Mouse (Mus musculus): ENCODE data around the gene Cpn1. TPM values are rescaled to one million over a fixed set of nuclear protein-coding genes. Genes with fewer than 3 reads are reported as not detected.

Cpn1 gene
- polyA plus RNA-seq (2012), result not detected in 2 replicates

GRCm38 (mm10) chr19:43986069-43986794, at the start of gene Cpn1:
Cpn1 (minus strand) TSS chr19:43986556.
- no peak for TF ChIP-seq GATA1 (IDR thresholded peaks at IDR 0.05; ENCODE audit: low read length)

GRCm38 (mm10) chr19:44033396-44033795, 47.0 kb upstream of the Cpn1 start:
- no peak for TF ChIP-seq GATA1 (IDR thresholded peaks at IDR 0.05; ENCODE audit: low read length)

DNA sequence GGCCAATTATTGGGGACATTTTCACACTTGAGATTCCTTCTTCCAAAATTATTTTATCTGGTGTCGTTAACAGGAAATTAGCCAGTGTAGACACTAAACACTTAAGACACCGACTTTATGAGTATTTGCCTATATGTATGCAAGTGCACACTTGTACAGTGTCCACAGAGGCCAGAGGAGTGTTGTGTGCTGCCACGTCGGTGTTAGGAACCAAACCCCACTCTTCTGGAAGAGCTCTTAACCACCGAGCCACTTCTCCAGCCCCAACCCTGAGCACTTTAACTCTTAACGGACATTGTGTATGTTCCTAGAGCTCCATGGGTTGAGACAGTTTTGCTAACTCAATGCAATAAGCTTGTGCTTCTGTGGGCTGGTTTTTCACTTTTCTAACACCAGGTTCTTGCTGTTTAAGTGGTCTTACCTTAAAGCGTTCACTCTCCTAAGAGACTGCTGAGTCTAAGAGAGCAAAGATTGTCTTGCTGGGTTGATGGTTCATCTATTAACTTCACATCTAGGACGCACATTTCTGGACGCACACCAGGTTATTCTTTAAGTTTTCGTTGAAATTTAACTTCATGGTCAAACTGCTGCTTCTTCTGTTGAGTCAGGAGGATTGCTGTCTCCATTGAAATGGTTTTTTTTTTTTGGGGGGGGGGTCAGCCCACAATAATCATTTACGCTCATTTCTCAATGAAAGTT, 45.8 kb upstream of the Cpn1 start:
- TF ChIP-seq GATA1 (IDR thresholded peaks at IDR 0.05; ENCODE audit: low read length), result no peak

DNA sequence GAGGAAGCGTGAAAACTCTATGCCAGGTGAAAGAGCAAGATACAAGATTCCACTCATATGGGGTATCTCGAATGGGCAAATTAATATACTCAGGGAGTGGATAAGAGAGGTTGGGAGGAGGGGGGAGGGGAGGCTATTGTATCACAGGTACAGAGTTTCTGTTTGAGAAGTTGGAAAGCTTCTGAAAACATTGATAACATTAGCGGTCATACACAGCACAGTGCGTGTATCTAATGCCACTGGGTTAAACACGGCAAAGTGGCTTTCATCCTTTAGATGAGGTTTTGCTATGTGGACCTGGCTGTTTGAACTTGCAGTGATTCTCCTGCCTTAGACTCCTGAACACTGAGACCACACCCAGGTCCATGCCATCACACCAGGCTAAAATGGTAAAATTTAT, 43.7 kb upstream of the Cpn1 start:
- no peak for TF ChIP-seq GATA1 (IDR thresholded peaks at IDR 0.05; ENCODE audit: low read length)

DNA sequence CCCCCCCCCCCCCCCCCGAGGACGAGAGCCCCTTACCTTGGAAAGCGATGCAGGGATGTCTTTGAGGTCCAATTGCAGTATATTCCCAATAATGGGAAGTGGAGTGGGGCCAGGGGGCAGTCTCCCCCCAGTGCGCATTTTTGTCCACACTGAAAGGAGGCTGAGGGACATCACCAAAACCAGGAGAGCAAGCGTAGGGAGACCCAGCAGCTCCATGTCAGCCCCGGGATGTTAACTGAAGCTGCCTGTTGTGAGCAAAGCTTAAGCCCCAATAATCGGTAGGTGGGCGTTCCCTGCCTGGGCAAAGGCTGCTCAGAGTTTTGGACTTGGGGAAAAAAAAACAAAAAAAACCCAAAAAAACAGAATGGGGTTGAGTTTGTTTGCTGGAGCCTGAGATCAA, 42.6 kb upstream of the Cpn1 start, which contains the start of gene Cyp2c23:
Cyp2c23 (minus strand) TSS at position 237 of the 400 bp plus-strand sequence.
- no peak for TF ChIP-seq GATA1 (IDR thresholded peaks at IDR 0.05; ENCODE audit: low read length)

DNA sequence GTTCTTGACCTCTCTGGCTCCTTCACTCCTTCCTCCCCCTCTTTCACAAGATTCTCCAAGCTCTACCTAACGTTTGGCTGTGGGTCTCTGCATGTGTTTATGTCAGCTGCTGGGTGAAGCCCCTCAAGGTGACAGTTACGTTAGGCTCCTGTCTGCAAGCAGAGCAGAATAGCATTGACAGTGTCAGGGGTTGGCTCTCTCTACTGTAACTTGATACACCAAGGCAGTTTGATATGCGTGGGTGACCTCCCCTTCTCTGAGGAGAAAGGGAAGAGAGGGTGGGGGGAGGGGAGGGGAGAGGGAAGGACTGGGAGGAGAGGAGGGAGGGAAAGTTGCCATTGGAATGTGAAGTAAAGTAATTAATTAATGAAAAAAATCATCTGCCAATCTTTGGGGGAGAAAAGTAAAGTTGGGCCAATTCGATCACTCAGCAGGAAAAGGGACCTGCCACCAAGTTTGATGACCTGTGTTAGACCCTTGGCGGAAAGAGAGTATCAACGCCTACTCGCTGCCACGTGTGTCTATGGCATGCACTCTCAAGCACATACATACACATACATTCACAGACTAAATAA, 40.7 kb upstream of the Cpn1 start:
- no peak for TF ChIP-seq GATA1 (IDR thresholded peaks at IDR 0.05; ENCODE audit: low read length)

DNA sequence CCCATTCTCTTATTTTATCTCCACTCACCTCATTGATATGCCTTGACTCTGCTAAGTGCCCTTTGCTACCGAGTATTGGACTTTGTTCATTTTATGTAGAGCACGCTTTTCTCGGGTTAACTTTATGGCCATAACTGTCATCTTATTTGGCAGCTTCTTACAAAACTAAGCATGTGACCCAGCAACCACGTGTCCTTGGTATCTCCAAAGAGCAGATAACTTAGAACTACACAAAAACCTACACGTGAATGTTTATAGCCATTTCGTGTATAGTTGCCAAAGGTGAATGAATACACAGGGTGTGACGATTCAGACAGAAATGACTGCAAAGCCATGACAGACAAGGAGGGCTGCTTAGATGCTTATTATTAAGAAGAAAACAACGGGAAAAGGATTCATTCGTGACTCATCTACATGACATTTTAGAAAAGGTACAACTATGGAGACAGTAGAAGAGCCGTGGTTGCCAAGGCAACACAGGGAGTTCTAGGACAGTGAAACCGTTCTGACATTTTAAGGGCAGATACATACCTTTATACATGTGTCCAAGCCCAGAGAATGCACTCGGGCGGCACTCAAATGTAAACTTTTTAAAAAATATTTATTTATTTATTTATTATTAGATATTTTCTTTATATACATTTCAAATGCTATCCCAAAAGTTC, 38.7 kb upstream of the Cpn1 start:
- no peak for TF ChIP-seq GATA1 (IDR thresholded peaks at IDR 0.05; ENCODE audit: low read length)

DNA sequence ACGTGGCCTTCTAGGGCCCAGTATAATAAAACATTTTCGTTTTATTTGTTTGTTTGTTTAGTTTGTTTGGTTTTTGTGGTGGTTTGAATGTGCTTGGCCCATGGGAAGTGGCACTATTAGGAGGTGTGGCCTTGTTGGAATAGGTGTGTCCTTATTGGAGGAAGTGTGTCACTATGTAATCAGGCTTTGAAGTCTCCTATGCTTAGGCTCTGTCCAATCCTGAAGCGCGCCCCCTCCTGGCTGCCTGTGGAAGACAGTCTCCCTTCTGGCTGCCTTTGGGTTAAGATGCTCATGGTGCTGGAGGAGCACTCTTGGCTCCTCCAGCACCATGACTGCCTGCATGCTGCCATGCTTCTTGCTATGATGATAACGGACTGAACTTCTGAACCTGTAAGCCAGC, 36.7 kb upstream of the Cpn1 start:
- TF ChIP-seq GATA1 (IDR thresholded peaks at IDR 0.05; ENCODE audit: low read length), result no peak

- no peak for TF ChIP-seq GATA1 (IDR thresholded peaks at IDR 0.05; ENCODE audit: low read length)
Observed at GRCm38 (mm10) chr19:44021502-44021901, 35.1 kb upstream of the Cpn1 start.

GRCm38 (mm10) chr19:44019739-44020138, 33.4 kb upstream of the Cpn1 start:
- no peak for TF ChIP-seq GATA1 (IDR thresholded peaks at IDR 0.05; ENCODE audit: low read length)

DNA sequence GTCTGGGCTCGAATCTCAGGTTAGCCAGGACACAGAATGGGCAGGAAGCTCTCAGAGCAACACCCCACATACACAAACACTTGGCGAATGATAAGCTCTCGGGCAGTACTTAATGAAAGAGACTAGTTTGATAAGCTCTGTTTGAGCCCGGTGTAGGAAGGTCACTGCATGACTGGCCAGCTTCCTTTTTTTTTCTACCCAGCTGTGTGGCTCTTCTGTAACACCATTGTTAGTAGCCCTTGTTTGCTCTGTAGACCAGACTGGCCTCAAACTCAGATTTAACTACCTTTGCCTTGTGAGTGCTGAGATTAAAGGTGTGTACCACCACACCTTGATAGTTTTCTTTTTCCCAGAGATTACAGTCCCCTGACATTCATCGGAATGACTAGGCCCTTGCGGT, 27.5 kb upstream of the Cpn1 start:
- TF ChIP-seq GATA1 (IDR thresholded peaks at IDR 0.05; ENCODE audit: low read length), result no peak

DNA sequence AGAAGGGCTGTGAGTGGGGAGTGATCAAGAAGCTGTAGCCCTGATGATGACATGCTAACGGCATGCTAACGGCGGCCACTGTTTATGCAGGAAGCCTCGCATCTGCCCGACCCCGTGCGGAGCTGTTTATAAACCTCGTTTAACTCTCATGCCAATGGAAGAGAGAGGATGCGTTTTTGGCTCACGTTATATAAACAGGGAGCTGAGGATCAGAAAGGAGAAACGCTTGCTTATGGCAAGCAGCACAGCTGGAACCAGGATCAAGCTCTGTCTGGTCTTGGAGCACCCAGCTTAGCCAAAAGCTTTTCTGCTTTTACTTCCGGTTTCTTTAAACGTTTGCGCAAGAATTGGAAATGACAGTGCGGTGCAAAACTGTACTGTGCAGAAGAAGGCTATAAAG, 22.4 kb upstream of the Cpn1 start:
- TF ChIP-seq GATA1 (IDR thresholded peaks at IDR 0.05; ENCODE audit: low read length), result no peak

DNA sequence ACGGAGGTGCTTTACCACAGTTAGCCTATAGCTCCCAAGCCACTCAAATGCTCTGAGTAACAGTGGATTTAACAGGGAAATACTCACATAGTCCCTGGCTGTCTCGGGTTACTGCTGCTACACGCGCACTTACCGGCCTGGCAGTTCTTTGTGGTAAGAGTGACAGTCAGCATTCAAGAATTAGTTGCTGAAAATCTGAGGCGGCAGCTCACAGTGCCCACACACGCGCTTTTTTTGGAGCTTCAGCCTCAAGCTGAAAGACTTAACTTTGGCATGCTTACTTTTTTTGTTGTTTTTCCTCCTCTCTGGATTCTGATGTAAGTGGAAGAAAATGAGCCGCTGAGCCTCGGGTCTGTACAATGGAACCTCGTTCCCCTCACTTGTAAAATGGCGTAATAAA, 20.8 kb upstream of the Cpn1 start:
- no peak for TF ChIP-seq GATA1 (IDR thresholded peaks at IDR 0.05; ENCODE audit: low read length)

DNA sequence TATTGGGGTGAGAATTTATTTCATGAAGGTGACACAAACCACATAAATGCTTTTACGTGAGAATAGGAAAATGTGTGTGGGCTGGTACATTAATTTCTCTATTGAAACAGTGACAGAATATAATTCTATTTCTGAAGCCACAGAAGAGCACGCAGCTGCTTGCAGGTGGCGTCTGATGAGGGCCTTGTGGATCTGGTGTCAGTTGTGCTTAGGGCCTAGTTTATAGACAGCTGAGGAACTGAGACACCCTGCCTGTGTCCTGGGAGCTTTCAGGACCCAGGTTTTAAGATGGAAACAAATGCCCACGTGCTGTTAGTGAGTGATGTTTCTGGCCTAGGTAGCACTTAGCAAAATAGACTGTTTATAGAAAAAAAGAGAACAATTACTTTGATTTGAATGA, 18.7 kb upstream of the Cpn1 start:
- TF ChIP-seq GATA1 (IDR thresholded peaks at IDR 0.05; ENCODE audit: low read length), result no peak

DNA sequence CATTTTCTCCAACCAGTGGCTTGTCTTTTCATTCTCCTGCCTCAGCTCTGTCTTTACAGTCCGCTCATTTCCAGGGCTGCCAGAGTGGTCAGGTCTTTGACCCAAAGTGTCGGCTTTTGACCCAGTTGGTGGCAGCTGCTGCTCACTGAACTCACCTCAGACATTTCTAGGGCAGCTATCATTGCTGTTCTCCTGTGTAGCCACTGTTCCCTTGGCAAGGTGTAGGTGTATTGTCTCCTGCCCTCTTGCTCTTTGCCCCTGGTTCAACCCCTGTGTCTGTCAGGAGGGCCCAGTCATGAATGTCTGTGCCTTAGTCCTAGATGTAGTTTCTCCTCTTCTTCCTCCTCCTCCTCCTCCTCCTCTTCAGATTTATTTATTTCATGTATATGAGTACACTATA, 17.9 kb upstream of the Cpn1 start:
- TF ChIP-seq GATA1 (IDR thresholded peaks at IDR 0.05; ENCODE audit: low read length), result no peak

DNA sequence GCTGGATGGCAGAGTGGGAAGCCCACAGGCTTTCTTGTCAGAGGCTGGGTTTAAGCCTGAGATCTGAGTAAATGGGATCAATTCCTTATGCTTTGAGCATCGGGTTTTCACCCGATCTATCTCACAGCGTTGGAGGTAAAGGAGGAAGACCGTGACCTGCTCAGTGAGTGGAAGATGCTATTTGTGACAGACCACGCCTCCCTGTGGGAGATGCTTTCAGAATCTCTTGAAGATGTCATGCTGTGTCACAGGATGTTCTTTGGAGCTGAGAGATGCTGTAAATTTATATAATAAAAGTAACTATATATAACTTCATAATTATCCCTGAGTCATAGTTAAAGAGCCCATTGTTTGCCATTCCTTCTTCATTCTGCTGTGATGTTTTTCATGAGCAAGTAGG, 14.4 kb upstream of the Cpn1 start:
- TF ChIP-seq GATA1 (IDR thresholded peaks at IDR 0.05; ENCODE audit: low read length), result no peak

All from G1E-ER4 (cell line).